Mouse (Mus musculus) ovary, postnatal 14 days (tissue): Measurements from ENCODE around the gene Olfr1229.

Experiments
- DNase-seq: peaks from one replicate; pipeline ENCODE4 v3.0.0; 2022; ENCODE audit warnings: low spot score

Olfr1229 gene

DNA sequence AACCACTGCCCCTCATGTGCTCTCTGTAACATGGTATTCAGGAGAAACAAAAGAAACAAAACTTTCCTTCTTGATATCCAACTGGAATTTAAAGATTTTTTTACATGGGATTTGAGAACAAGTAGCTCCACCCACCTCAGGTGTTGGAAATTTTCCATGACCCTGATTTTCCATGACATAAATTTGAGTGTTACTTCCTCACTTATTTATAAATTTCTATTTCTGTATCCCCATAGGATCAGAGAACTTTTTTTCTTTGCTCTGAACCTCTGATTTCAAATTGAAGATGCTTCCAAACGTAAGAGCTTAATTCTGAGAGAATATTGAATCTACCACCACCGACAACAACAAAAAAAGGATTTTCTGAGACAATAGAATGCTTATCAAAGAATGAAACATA lies at the start of gene Olfr1229:
Gene Olfr1229 (minus strand): TSS at position 101 of the 400 bp plus-strand sequence.
- DNase-seq, result no peak

DNA sequence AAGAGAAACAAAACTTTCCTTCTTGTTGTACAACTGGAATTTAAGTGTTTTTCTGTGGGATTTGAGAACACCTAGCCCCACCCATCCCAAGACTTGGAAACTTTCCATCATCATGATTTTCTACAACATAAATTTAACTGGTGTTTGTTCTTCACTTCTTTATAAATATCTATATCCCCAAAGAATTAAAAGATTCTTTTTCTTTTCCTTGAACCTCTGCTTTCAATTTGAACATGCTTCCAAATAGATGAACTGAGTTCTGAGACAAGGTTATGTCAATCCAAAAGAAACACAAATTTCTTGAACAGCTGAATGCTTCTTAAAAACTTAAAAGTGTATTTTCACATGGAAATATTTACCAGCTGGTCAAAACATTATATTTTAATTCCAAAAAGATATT lies 41.8 kb upstream of the Olfr1229 start, which contains the start of gene Olfr1232:
Gene Olfr1232 (minus strand): TSS at position 101 of the 400 bp plus-strand sequence.
- DNase-seq, result no peak

DNA sequence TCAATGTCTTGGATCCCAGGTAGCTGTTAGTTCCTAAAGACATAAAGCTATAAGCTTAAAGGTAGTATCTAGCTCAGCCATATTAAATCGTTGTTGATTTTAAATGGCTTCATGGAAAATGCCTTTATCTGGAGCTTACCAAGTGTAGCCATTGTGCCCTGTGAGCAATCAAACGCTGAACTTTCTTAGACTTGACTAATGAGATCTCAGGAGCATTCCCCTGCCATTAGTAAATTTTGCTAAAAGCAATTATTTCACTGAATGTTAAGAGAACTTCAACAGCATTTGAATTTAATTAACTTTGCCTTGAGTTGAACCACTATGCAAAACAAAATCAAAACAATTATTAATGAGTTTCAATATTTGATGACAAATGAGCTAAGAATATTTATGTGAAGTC lies 19.2 kb upstream of the Olfr1229 start, which contains the start of gene Olfr1231:
Gene Olfr1231 (minus strand): TSS at position 101 of the 400 bp plus-strand sequence.
- no peak for DNase-seq

DNA sequence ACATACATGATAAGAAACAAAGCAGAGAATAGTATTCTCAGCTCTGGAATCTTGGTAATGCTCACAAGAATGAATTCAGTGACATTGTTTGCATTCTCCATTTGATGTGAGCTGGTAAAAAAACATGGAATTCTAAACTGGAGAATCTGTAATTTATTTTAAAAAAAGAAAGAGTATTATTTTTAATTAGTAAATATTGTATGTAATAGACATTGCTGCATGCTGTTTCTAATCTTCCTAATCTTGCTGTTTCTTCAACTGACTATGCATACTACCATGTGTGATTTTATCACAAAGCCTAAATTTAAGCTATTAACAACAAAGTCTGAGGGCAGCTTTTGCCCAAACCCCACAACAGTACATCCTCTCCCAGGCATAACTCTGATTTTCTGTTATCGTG lies 9.4 kb upstream of the Olfr1229 start, which contains the start of gene Olfr1230:
Gene Olfr1230 (minus strand): TSS at position 101 of the 400 bp plus-strand sequence.
- no peak for DNase-seq

DNA sequence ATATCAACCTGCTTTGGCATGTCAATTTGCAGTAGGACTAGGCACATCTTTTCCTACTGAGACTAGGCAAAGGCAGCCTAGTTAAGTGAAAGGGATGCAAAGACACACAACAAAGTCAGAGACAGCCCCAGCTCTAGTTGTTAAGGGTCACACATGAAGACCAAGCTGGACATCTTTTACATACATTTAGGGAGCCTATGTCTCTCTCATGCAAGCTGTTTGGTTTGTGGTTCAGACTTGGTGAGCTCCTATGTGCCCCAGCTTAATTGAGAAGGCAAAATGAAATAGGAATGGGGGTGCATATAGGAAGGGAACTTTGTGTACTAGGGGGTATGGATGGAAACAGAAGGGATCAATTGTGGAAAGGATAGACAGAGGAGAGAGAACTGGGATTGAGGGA lies 33.9 kb downstream of the Olfr1229 start, which contains the start of gene Olfr1228:
Gene Olfr1228 (minus strand): TSS at position 101 of the 400 bp plus-strand sequence.
- no peak for DNase-seq
